Mouse (Mus musculus) megakaryocyte, adult 5-6 weeks (primary cell): ENCODE measurements around the gene Tmf1. TPM values are rescaled to one million over a fixed set of nuclear protein-coding genes. Genes with fewer than 3 reads are reported as not detected.

ENCODE experiments used
- ATAC-seq: 2 replicates; pipeline ENCODE4 v1.8.0; 2016; ENCODE audit warnings: mild to moderate bottlenecking, inconsistent platforms; ENCODE audit not compliant: poor library complexity, severe bottlenecking
- total RNA-seq, 2 experiments: library from RNA; stranded (forward) in 1 of 2; stranded (reverse) in 1 of 2; fragments of 153-499, 151-499 nt in 1 of 2; fragments of 221-1000, 200-1000 nt in 1 of 2; gene quantifications; 2 replicates each; pipeline versions ENCODE4 v1.2.3 to v1.2.4; 2015 to 2017

Tmf1 gene
- total RNA-seq (2015) (21.5 and 22.6 TPM in 2 replicates), total RNA-seq (2017) (98.2 and 120 TPM in 2 replicates)

- peak; percentile 96 for ATAC-seq
These were observed at the start of gene Tmf1 for GRCm38 (mm10) chr6:97178491-97179366. TSS of gene Tmf1 (minus strand) at chr6:97179122.

DNA sequence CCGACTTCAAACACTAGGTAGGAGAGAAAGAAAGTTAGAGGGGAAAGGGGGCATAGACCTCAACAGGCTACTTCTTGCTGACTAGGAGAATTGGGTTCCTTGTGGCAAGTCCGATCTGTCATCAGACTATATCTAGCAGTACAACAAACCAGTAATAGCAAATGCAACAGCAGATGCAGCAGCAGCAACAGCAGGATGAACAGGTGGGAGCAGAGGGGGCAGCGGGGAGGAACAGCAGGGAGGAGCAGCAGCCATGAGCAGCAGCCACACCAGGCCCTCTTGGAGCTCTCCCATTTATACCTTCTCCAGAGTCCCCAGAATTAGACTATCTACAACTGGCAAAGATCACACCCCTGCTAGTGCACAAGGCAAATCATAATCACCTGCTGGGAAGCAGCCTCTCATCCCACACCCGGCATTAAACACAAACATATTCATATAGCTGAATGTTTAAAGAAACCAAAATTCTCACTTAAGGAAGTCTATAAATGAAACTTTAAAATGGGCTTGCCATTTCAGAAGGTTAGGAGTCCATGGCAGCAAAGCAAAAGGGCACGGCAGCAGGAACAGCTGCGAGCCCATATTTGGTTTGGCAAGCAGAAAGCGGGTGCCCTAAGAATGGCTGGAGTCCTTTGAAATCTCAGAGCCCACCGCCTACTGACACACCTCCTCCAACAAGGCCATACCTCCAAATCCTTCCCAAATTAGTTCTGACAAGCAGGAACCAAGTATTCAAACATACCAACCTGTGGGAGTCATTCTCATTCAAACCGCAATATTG is 48.3 kb upstream of the Tmf1 start:
- ATAC-seq = no peak

GRCm38 (mm10) chr6:97226083-97226491 is 47.2 kb upstream of the Tmf1 start:
- no peak for ATAC-seq

DNA sequence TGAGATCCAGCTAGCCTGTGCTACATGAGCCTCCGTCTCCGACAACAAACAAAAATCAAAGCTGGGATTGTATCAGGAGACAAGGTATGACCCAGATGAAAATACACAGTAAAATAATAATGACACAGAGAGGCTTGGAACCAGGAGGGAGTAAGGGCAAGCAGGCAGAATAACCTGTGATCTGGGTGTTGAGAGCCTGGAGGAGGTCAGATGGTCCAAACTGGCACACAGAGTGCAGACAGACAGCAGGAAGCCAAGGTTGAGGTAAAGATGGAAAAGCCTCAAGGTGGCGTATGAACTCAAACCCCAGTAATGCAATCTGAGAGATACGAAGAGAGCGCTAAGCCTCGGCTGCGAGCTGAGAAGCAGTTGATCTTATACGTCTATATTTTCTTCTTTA is 45.6 kb upstream of the Tmf1 start:
- no peak for ATAC-seq

GRCm38 (mm10) chr6:97223566-97223965 is 44.6 kb upstream of the Tmf1 start:
- no peak for ATAC-seq

GRCm38 (mm10) chr6:97222931-97223467 is 44.1 kb upstream of the Tmf1 start:
- peak; percentile 58; the same call in 1 of the 2 replicates for ATAC-seq

- peak; percentile 14; the same call in 1 of the 2 replicates for ATAC-seq
These were observed 43.4 kb upstream of the Tmf1 start for GRCm38 (mm10) chr6:97222321-97222720.

DNA sequence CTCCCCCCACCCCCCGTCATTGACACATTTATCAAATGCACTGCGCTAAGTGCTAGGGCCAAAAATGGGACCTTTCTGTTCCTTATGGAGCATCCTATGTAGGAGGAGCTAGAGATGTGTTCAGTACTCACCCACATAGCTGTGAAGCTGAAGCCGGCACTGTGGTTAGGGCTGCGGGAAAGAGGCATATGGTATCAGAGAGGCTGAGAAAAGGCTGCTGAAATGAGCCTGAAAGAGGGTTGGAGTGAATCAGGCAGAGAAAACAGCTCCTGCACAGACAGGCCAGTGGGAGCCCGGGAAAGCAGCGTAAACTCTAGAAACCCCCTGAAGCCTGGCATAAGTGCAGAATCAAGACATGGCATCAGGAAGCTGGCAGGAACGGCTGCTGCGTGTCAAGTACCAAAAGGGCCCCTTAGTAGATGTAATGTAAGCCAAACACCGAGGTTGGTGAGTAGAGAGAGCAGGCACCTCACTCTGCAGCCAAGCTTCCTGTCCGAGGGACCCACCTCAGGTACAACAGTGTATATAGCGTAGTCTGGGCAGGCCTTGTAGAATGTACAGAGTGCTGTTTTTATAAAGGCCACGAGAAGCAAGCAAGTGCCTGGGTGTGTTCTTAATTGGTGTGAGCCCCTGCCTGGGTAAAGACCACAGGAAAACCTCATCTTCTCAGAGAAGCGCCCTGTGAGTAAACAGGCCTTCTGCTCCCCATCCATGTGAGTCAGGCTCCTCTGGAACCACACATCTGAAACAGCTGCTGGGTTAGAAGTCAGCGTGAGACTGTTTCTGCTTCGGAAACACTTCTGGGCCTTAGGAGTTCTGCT is 42.5 kb upstream of the Tmf1 start:
- ATAC-seq = peak; percentile 48

DNA sequence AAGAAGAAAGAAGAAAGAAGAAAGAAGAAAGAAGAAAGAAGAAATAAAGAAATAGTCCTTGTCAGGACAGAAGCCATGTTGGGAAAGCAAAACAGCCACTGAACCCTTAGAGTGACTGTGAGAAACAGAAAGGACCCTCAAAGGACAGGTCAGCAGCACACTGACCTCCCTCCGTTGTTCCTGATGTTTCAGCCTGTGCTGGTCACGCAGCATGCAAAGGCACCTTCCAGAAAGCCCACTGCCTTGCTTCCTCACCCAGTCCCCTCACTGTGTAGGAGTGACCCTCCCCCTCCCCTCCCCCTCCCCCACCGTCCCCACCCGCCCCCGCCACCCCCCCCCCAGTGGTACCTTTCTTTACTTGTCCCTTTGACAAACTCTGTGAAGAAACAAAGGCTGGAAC is 41.8 kb upstream of the Tmf1 start:
- ATAC-seq = no peak

DNA sequence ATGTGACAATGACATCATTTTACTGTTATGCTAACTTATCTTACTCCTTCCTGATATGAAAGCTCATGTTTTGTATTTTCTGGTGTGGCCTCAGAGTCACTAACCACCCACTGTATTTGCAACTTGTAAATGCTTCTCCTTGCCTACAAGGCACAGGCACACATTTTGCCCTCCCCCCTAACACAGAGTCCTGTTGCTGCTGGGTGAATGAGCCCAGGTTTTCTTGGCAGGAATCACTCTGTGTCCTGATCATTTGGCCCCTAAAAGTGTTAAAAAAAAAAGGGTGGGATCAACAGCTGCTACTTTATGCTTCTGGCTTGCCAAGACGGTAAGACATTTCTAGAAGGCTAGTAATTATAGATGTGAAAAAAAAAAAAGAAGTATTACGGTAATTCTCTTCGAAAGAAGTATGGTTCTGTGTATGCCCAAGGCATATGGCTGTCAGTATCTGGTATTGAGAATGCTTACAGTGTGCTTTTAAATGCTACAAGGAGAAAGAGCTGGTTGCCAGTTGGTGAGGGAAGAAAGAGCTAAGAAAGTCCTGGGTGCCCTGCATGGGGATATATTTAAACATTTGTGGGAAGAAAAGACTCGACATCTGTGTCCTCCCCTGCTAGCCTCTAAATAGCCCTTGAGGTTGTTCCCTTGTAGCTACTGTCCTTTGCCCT is 37.4 kb upstream of the Tmf1 start:
- no peak for ATAC-seq

DNA sequence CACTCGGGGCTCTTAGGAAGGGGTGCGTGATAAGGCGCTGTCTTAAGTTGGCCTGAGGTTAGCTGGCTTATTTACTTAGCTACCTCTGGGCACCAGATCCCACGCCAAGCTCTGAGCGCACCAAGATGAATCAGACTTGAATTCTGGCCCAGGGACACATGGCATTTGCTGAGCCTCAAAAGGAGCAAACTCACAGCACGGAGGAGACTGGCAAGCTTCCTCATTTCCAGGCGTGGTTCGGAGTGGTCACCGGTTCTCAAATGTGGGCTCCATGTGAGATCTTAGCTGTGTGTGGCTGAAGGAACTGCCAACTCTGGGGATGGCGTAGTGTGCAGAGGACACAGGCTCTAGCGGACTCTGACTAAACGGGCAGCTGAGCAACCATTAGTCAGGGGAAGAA is 33.1 kb upstream of the Tmf1 start:
- ATAC-seq = peak; percentile 63

DNA sequence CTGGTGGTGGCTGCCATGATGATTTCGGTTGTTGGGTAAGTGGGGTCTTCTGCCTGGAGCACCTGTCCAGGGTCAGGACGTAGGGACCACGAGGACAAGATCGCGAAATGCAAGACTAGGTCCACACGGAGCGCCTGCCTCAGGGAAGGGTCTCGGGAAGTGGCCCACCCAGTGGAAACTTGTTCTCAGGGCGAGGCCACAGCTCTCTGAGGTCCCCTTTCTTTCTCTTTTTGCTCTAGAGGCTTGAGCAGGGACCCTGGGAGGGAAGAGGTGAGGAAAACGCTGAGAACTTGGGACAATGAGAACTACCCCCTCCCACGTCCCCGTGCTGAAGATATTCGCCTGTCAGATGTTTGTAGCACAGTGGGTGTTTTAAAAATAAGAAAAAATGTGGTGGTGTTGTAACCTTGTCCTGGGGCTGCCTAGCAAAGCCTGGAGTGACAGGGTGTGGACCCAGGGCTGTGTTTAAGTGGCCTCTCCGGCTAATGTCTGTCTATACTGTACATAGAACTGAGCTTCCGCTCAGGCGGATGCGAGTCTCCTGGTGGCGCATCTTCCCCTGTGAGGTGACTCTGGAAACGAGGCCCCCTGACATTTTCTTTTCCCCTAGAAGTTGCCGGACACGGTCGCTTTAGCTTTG is 32.2 kb upstream of the Tmf1 start:
- peak; percentile 43 for ATAC-seq

GRCm38 (mm10) chr6:97210191-97210961 is 31.5 kb upstream of the Tmf1 start, which contains the start of gene Arl6ip5:
TSS of gene Arl6ip5 (plus strand) at chr6:97210689.
- peak; percentile 73 for ATAC-seq

DNA sequence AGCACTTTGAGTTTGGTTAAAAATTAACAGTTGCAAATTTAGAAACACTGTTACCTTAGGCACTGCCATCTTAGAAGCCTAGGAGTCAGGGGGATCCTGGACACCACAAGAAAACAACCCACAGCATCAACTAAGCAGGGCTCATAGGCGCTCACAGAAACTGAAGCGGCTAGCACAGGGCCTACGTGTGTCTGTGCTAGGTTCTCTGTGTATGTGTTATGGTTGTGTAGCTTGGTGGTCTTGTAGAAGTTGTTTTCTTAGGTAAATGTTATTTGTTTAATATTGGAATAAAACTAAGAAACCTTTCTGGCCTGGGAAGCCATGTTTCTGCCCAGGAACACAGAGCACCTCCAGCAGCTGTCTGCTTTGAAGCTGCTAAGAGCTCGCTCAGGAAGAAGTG is 30.8 kb upstream of the Tmf1 start:
- ATAC-seq = no peak

GRCm38 (mm10) chr6:97209201-97209600 is 30.3 kb upstream of the Tmf1 start:
- no peak for ATAC-seq

DNA sequence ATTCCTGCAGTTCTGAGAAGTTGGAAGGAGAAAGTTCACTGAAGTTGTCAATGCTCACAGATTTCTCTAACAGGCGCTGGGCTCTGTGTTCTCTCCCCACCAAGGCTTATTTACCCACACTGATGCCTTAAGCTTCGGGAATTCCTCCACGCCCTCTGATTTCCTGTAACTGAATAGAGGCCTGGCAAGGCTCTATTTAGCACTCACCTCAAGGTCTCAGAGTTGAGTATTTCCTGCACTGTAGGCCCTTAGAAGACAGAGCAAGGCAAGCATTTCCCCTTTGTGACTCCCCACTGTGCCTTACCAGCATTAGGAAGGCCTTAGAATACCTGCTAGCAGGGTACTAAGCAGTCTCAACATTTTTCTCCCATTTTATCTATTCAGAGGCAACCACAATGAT is 29.5 kb upstream of the Tmf1 start:
- ATAC-seq = no peak

- ATAC-seq = no peak
These were observed 28.2 kb upstream of the Tmf1 start for GRCm38 (mm10) chr6:97207085-97207484.

DNA sequence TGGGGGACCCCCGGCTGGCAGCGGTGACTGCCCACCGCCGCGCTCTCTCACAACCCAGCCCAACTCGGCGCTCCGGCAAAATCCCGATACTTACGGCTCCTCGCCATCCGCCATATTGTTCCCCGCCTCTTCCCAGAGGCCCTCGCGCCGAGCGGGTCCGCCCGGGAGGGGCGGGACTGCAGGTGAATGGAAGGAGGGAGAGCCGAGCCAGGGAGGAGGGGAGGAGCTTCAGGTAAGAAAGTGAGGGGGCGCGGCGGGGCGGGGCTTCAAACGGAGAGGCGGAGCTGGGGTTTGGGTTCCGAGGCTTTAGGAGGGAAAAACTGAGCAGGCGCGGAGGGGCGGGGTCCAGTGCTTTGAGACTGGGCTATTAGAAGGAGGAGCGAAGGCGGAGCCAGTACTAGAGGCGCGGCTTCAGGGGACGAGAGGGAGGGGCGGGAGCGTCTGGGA is 26.5 kb upstream of the Tmf1 start, which contains the start of gene Uba3:
Gene Uba3 (minus strand): TSS at position 209 of the 447 bp plus-strand sequence.
- peak; percentile 97 for ATAC-seq

GRCm38 (mm10) chr6:97204952-97205351 is 26.0 kb upstream of the Tmf1 start:
- ATAC-seq = no peak
